Mouse (Mus musculus) v-Abl transformed pro-B cells (cell line): Measurements from ENCODE around the gene Tnni3.

Experiments
- in situ Hi-C, 2 experiments: fragments of 400-800 bp; cut with MboI; formaldehyde crosslinking; loops; one replicate each; pipeline ENCODE4 v1.15.1; 2025; ENCODE audit not compliant: unreplicated experiment in 2 of 2

Tnni3 gene

GRCm38 (mm10) chr7:4470275-4471178 is 53.5 kb downstream of the Tnni3 start:
- in situ Hi-C loops: no loop called here
